Mouse (Mus musculus): ENCODE results near the gene Gap43. TPM values are rescaled to one million over a fixed set of nuclear protein-coding genes. Genes with fewer than 3 reads are reported as not detected.

The Gap43 gene
- total RNA-seq, 2 experiments from 2014 or later, result 0.47 TPM; not detected in 1

DNA sequence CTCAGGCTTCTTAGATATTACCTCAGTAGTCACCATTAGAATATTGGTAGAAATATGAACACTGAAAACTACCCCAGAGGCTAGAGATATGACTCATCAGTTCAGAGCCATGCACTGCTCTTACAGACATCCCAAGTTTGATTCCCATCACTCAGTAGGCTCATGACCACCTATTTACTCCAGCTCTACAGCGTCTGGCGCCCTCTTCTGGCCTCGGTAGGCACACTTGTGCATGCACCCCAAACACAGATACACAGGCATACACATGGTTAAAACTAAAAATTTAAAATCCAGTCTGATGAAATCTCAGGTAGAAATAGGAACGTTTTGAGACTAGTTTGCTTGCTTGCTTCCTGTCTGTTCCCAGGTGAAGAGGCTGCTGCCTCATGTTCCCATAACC lies 109.1 kb downstream of the Gap43 start:
- DNase-seq, result no peak
- Histone ChIP-seq H3K27ac (no peak overlapping the region), H3K4me3 (no peak overlapping the region)
- intact Hi-C loops (cut with DNase I), result no loop called here
- peak; percentile 13; the same call in 1 of the 2 replicates for TF ChIP-seq CTCF (IDR thresholded peaks at IDR 0.05)

Small RNAs within 50 kb of the gene (microRNA-seq; reads per million reads assigned to microRNA genes)
- not detected for gene Mir6540
